Mouse (Mus musculus) urinary bladder, postnatal 4 days (tissue): ENCODE data around the gene Ifngr2.

Experiments
- DNase-seq, 2 experiments: peaks; one replicate each; pipeline ENCODE4 v3.0.0; 2021 to 2022; ENCODE audit warnings: low spot score in 2 of 2

Ifngr2 gene

DNA sequence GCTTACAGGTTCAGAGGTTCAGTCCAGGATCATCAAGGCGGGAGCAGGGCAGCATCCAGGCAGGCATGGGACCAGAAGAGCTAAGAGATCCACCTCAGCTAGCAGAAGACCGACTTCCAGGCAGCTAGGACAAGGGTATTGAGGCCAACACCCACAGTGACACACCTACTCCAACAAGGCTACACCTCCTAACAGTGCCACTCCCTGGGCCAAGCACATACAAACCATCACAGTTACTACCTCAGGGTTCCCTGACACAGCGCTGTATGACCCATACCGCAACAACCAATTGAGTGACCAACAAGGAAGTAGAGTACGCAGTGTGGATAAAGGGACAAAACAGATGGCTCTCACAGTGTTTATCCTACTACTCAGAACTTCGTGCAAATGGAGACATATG lies 10.5 kb upstream of the Ifngr2 start:
- no peak for DNase-seq

DNA sequence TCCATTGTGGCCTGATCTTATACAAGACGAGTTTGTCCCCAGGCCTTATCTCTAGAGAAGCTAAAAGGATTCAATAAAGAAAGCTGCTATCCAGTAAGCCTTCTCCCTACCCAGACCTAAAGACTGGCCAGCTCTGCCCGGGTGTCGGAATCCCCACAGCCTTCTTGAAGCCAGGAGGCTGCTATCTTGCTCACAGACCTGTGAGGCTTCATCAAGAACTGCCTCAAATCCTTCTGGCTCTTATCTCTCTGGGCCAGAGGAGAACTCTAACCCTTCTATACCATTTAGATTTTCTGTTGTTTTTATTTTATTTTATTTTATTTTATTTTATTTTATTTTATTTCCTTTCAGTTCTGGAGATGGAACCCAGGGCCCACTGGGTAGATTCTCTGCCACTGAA lies 9.8 kb upstream of the Ifngr2 start:
- DNase-seq = no peak

DNA sequence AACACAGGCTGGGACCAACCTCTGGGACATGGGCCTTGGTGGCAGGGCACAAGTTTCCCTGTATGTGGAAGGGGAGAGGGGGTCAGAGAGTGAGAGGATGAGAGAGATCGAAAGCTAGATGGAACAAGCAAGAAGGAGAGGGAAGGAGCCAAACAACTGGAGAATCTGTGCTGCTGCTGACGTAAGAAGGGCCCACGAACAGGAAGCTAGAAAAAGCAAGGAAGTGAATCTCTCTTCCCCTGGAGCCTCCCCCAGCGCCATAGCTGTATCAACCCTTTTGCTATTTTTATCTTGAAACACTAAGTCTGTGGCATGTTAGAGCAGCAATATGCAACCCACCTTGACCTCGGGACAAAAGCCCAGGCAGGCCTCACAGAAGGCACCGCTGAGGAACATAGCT lies 8.8 kb upstream of the Ifngr2 start:
- no peak for DNase-seq

GRCm38 (mm10) chr16:91538513-91538912 lies 8.4 kb upstream of the Ifngr2 start:
- DNase-seq = no peak

- no peak for DNase-seq
Measured at GRCm38 (mm10) chr16:91541573-91542081, 5.2 kb upstream of the Ifngr2 start.

DNA sequence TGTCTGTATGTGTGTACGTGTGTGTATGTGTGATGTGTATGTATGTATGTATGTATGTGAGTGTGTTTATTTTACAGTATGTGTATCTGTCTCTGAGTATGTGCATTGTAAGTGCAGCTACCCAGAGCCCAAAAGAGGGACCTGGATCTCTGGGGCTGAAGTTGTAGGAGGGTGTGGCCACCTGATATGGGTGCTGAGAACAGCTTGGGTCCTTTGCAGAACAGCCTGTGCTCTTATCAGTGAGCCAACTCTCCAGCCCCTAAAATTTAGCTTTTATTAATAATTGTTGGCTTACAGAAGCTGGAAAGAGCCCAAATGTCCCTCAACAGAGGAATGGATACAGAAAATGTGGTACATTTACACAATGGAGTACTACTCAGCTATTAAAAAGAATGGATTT lies 3.3 kb upstream of the Ifngr2 start:
- no peak for DNase-seq

DNA sequence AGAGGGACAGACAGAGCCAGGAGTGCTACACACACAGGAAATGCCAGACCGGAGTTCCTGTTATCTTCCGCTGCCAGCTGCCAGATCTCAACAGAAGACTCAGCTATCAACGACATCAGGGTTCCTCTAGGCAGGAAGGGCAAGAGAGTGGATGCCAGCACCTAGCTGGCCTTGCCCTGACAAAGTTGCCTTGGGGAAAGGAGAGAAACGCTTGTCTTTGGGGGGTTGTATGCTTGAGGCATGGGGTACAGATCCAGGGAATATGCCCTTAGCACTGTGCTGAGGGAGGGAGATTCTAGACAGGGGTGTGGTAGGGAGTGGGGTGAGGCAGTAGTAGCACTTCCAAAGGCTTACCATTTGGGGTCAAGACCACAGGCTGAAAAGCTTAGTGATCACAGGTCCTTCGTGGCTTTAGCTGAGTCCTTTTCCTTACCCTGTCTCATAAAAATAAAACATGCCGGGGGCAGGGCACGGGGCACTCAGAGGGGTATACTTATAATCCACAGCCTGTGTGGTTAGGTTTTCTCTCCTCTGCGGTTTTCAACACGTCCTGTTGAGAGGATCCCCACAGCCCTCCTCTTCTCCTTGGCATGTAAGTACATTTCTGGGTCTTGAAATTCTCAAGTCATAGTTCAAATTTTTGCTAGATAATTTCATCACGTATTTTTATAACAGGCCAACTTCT lies 1.1 kb upstream of the Ifngr2 start:
- DNase-seq = no peak

DNA sequence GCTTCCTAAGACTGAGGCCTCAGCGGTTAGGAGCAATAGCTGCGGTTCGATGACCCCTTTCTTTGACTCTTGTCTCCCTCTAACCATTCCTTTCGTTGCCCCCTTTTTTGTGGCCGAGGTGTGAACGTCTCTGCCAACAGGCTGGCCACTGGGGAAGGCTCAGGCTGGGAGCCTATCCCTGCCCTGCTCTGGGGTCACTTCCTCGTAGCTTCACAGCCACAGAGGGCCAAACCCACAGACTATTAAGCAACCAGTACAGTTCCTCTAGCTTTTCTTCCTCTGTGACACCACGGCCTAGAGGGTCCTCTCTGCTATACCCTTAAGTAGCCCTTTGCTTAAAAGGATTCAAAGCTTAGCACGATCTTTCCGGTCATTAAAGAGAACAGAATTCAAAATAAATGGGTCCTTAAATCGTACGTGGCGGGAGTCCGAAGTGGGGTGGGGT lies 459 bp upstream of the Ifngr2 start:
- DNase-seq = no peak

DNA sequence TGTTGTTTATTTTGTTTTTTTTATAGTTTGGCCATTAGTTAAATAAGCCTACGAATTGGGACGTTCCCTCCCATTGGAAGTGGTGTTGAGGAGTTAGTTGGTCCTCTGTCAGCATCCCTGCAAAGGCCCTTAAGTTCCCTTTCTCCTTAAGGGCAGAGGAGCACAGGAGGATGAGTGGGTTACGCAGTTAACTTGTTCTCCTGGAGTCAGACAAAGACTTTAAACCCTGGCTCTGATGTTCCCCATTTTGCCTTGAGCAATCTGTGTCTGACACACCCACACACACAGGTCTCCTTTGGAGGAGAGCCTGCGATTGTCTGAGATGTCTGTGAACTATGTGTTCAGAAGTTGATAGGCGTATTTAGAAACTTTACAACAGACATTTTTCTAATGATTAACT lies 1.1 kb downstream of the Ifngr2 start:
- DNase-seq = no peak

DNA sequence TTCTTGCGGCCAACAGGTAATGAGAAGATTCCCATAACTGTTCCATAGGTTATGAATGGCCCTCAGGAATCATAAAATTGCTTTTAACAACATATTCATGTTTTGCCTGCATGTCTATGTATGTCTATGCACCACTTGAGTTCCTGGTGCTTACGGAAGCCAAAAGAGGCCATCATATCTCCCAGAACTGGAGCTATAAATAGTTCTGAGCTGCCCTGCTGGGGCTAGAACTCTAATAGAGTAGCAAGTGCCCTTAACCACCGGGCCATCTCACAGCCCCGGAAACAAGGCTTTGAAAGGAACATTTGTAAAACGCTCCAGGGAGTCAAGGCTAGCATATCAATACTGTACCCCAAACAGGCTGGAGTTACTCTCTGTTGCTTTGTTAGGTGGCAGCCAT lies 1.7 kb downstream of the Ifngr2 start:
- DNase-seq = no peak

GRCm38 (mm10) chr16:91548996-91549395 lies 2.1 kb downstream of the Ifngr2 start:
- no peak for DNase-seq

- no peak for DNase-seq
Measured at GRCm38 (mm10) chr16:91549616-91550015, 2.7 kb downstream of the Ifngr2 start.

GRCm38 (mm10) chr16:91551081-91551524 lies 4.2 kb downstream of the Ifngr2 start:
- no peak for DNase-seq

DNA sequence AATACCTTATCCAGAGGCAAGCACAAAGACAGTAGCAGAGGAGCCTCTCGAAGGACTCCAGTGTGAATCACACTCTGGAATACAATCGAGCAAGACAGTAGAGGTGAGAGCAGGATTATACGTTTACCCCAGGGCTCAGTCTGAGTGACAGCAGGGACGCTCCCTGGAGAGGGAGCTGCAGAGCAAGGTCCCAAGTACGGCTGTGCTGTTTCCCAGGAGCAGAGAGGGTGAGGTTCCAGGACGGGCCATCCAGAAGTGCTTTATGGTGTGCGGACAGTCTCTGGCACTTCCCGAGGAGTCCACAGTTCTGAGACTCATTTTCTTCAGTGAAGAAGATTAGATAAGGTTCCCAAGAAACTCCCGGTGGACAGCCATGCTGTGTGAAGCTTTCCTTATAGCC lies 5.2 kb downstream of the Ifngr2 start:
- DNase-seq = no peak

DNA sequence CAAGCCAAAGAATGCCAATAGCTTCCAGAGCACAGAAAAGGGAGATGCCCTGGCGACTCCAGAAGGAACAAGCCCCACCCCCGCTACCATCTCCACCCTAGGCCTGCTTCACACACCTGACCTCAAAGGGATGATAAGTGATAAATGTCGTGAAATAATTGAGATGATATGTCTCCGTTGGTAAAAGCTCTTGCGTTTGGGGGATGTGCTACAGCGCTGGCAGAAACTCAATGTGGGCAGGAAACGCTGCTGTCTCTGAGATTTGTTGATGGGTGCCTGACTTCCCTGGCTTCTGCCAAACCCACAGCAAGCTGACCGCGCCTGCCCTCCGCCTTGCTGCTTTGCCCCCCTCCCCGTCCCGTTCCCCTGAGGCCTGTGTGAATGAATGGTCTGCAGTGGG lies 6.8 kb downstream of the Ifngr2 start:
- DNase-seq = no peak

GRCm38 (mm10) chr16:91555017-91555605 lies 8.2 kb downstream of the Ifngr2 start:
- DNase-seq = no peak

- no peak for DNase-seq
Measured at GRCm38 (mm10) chr16:91556659-91557058, 9.8 kb downstream of the Ifngr2 start.

DNA sequence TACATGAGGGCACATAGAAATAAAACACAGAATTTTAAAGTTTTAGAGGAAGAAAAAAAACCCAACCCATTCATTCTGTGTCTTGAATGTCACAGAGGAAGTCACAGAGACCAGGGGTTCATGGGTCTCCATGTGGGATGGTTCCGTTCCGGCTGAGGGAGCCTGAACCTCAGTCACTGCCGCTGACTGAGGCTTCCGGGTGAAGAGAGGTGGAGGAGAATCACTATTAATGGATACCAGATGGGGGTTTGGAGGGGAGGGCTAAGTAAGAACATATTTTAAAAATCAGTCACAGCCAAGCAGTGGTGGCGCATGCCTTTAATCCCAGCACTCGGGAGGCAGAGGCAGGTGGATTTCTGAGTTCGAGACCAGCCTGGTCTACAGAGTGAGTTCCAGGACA lies 10.3 kb downstream of the Ifngr2 start:
- no peak for DNase-seq

GRCm38 (mm10) chr16:91557693-91558092 lies 10.8 kb downstream of the Ifngr2 start:
- no peak for DNase-seq

GRCm38 (mm10) chr16:91561099-91561498 lies 14.2 kb downstream of the Ifngr2 start:
- no peak for DNase-seq

DNA sequence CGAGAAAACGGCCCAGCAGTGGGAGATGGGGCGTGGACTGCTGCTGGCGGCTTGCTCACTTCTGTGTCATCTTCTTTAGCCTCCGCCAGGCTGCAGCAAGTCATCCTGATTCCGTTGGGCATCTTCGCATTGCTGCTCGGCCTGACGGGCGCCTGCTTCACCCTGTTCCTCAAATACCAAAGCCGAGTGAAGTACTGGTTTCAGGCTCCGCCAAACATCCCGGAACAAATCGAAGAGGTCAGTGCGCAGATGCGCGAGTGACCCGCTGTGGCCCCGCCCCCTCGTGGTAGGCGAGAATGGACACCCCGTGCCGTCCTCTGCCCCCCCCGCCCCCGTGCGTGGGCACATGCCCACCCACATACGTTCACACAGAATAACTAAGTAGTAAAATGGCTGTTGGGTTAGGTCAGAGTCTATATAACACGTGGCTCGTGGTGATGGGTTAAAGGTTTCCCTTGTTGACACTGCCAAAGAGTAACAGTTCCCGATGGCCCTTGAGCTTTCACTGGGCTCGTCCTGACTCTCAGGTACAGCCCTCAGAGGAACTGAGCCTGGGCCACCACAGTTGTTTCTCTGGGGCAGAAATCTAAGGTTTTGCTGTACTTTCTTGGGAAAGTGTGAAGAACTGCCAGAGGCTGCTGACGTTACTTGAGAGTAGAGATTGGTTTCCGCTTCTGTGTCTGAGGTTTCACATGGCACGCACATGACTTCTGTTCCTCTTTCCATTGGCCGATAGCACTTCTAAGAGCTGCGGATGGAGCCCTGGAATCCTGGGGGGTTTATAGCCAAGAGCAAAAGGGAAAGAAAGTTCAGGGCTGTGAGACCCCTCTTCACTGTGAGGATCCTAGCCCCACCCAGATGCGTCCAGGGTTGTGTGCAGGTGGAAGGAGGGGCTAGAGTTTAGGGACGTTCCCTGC lies 14.9 kb downstream of the Ifngr2 start:
- DNase-seq = no peak

DNA sequence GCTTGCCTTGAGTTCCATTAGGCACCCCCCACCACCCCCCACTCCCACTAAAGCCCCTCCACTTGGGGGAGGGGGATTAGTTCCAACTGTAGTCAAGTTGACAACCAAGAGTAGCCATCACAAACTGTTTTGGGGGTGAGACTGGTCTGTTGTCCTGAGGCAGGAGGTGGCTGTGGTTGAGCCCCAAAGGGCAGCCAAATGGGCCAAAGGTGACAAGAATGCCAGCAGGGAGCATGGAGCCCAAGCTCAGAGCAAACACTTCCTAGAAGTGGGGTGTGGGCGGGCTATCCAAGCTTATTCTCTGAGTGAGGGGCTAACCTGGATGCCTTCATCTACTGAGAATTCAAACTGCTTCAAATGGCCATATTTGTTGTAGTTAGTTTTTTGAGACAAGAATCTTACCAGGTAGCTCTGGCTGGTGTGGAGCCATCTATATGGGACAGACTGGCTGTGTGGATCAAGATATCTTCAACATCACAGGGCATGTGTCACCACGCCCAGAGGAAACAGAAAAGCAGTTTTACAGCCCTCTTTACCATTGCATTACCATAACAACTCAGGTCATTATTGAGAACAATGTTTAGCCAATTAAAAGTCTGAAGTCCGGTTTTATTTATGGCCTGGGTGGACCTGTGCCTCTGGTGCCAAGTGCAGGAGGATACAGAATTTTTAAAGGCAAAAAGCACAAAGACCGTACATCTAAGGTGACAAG lies 17.9 kb downstream of the Ifngr2 start:
- DNase-seq = no peak
